Comparison of ENCODE assay signal across 24 mouse cellular contexts in genomic region chr2:142559946-142560345, GRCm38 (mm10).
DNase-seq lines count a peak whose midpoint lies in the region; ATAC-seq lines count a peak whose summit lies in the region.
"Had no signal": no experiment of that assay in that cellular context is flagged by ENCODE, and none has a peak within 500 bp of the region (broad histone marks: within the 10 kb centered on the region; RNA-seq: fewer than 3 reads in every experiment).

No protein-coding gene starts in this region.

- no peak overlapping the region for H3K4me2 ChIP-seq in forebrain, embryonic 15.5 days (replicated peaks)
- H3K4me2 ChIP-seq in forebrain, embryonic 11.5 days (ENCODE audit: low read depth, low read length, severe bottlenecking) = no peak overlapping the region
- H3K4me2 ChIP-seq in midbrain, embryonic 12.5 days (replicated peaks) = no peak overlapping the region
- no peak overlapping the region for H3K4me2 ChIP-seq in midbrain, embryonic 14.5 days (ENCODE audit: low read length)
- H3K4me2 ChIP-seq in forebrain, embryonic 16.5 days (ENCODE audit: low read length) = no peak overlapping the region
- no peak overlapping the region for H3K4me2 ChIP-seq in neural tube, embryonic 13.5 days
- H3K4me2 ChIP-seq: embryonic facial prominence, embryonic 15.5 days; heart, embryonic 11.5 days; intestine, embryonic 15.5 days; limb, embryonic 15.5 days; liver, embryonic 15.5 days; lung, embryonic 15.5 days had no signal

- ATAC-seq in forebrain, embryonic 15.5 days (replicated peaks) = peak; percentile 32; the same call in 1 of the 2 replicates
- no peak for ATAC-seq in forebrain, embryonic 11.5 days (replicated peaks; ENCODE audit: low FRiP score)
- no peak for ATAC-seq in midbrain, embryonic 12.5 days (ENCODE audit: low FRiP score, low read depth)
- no peak for ATAC-seq in midbrain, embryonic 14.5 days (ENCODE audit: low FRiP score, low TSS enrichment)
- peak; percentile 41; the same call in 1 of the 2 replicates for ATAC-seq in forebrain, embryonic 16.5 days
- 0 out of 2 replicates have a peak, but pooled peaks have one; percentile 62 for ATAC-seq in neural tube, embryonic 13.5 days (ENCODE audit: low read depth)

- no peaks in the 10 kb centered on the region for H3K9me3 ChIP-seq in forebrain, embryonic 15.5 days
- H3K9me3 ChIP-seq in forebrain, embryonic 11.5 days (ENCODE audit: control insufficient read depth, low read length) = no peaks in the 10 kb centered on the region
- H3K9me3 ChIP-seq in midbrain, embryonic 12.5 days = no peaks in the 10 kb centered on the region
- H3K9me3 ChIP-seq in midbrain, embryonic 14.5 days (ENCODE audit: control insufficient read depth, low read length) = no peaks in the 10 kb centered on the region
- H3K9me3 ChIP-seq in forebrain, embryonic 16.5 days (ENCODE audit: control insufficient read depth, low read length) = no peaks in the 10 kb centered on the region
- no peaks in the 10 kb centered on the region for H3K9me3 ChIP-seq in neural tube, embryonic 13.5 days
- H3K9me3 ChIP-seq: embryonic facial prominence, embryonic 15.5 days; intestine, embryonic 15.5 days; limb, embryonic 15.5 days; liver, embryonic 15.5 days; lung, embryonic 15.5 days had no signal

- no peak overlapping the region for H3K9ac ChIP-seq in forebrain, embryonic 15.5 days (replicated peaks)
- H3K9ac ChIP-seq in forebrain, embryonic 11.5 days (ENCODE audit: low read length) = no peak overlapping the region
- H3K9ac ChIP-seq in midbrain, embryonic 12.5 days (replicated peaks) = no peak overlapping the region
- H3K9ac ChIP-seq in midbrain, embryonic 14.5 days (replicated peaks; ENCODE audit: low read length) = no peak overlapping the region
- no peak overlapping the region for H3K9ac ChIP-seq in forebrain, embryonic 16.5 days (replicated peaks; ENCODE audit: low read depth, low read length)
- H3K9ac ChIP-seq in neural tube, embryonic 13.5 days = no peak overlapping the region
- H3K9ac ChIP-seq: embryonic facial prominence, embryonic 15.5 days; intestine, embryonic 15.5 days; limb, embryonic 15.5 days; liver, embryonic 15.5 days; lung, embryonic 15.5 days had no signal

- H3K4me1 ChIP-seq in forebrain, embryonic 15.5 days = peaks cover 9% of the 10 kb centered on the region
- no peaks in the 10 kb centered on the region for H3K4me1 ChIP-seq in forebrain, embryonic 11.5 days (replicated peaks; ENCODE audit: control insufficient read depth, insufficient read depth, low read length)
- H3K4me1 ChIP-seq in midbrain, embryonic 12.5 days = peaks cover 11% of the 10 kb centered on the region
- H3K4me1 ChIP-seq in midbrain, embryonic 14.5 days (ENCODE audit: control insufficient read depth, insufficient read depth, low read length) = 0 out of 2 replicates have a peak, but pooled peaks cover 3% of the 10 kb centered on the region
- H3K4me1 ChIP-seq in forebrain, embryonic 16.5 days (replicated peaks; ENCODE audit: control insufficient read depth, insufficient read depth, low read length) = peaks cover 12% of the 10 kb centered on the region
- H3K4me1 ChIP-seq in neural tube, embryonic 13.5 days (replicated peaks) = peaks cover 14% of the 10 kb centered on the region
- H3K4me1 ChIP-seq: embryonic facial prominence, embryonic 15.5 days; intestine, embryonic 15.5 days; limb, embryonic 15.5 days; liver, embryonic 15.5 days; lung, embryonic 15.5 days; megakaryocyte, embryonic 14.5 days had no signal

- H3K27me3 ChIP-seq in forebrain, embryonic 15.5 days = no peaks in the 10 kb centered on the region
- no peaks in the 10 kb centered on the region for H3K27me3 ChIP-seq in forebrain, embryonic 11.5 days (ENCODE audit: control insufficient read depth, insufficient read depth, low read length)
- 0 out of 2 replicates have a peak, but pooled peaks cover 2% of the 10 kb centered on the region for H3K27me3 ChIP-seq in midbrain, embryonic 12.5 days
- no peaks in the 10 kb centered on the region for H3K27me3 ChIP-seq in midbrain, embryonic 14.5 days (ENCODE audit: control insufficient read depth, insufficient read depth, low read length)
- H3K27me3 ChIP-seq in forebrain, embryonic 16.5 days (replicated peaks; ENCODE audit: control insufficient read depth, insufficient read depth, low read length) = no peaks in the 10 kb centered on the region
- H3K27me3 ChIP-seq in neural tube, embryonic 13.5 days = no peaks in the 10 kb centered on the region
- H3K27me3 ChIP-seq: embryonic facial prominence, embryonic 15.5 days; intestine, embryonic 15.5 days; limb, embryonic 15.5 days; liver, embryonic 15.5 days; lung, embryonic 15.5 days; megakaryocyte, embryonic 14.5 days had no signal

- peak overlapping the region; percentile 77 for H3K27ac ChIP-seq in forebrain, embryonic 15.5 days (replicated peaks)
- no peak overlapping the region for H3K27ac ChIP-seq in forebrain, embryonic 11.5 days (ENCODE audit: low read depth, low read length)
- peak overlapping the region; percentile 64 for H3K27ac ChIP-seq in midbrain, embryonic 12.5 days (replicated peaks)
- no peak overlapping the region for H3K27ac ChIP-seq in midbrain, embryonic 14.5 days (replicated peaks; ENCODE audit: low read depth, low read length)
- H3K27ac ChIP-seq in forebrain, embryonic 16.5 days (ENCODE audit: low read length) = peak overlapping the region; percentile 85
- H3K27ac ChIP-seq in neural tube, embryonic 13.5 days (replicated peaks) = peak overlapping the region; percentile 38; the same call in 1 of the 2 replicates
- H3K27ac ChIP-seq: embryonic facial prominence, embryonic 15.5 days; intestine, embryonic 15.5 days; limb, embryonic 15.5 days; liver, embryonic 15.5 days; lung, embryonic 15.5 days had no signal

- H3K4me3 ChIP-seq in forebrain, embryonic 15.5 days = no peak overlapping the region
- no peak overlapping the region for H3K4me3 ChIP-seq in forebrain, embryonic 11.5 days (ENCODE audit: low read depth, low read length)
- no peak overlapping the region for H3K4me3 ChIP-seq in midbrain, embryonic 12.5 days
- no peak overlapping the region for H3K4me3 ChIP-seq in midbrain, embryonic 14.5 days (replicated peaks; ENCODE audit: low read depth, low read length)
- H3K4me3 ChIP-seq in forebrain, embryonic 16.5 days (replicated peaks; ENCODE audit: low read length) = no peak overlapping the region
- no peak overlapping the region for H3K4me3 ChIP-seq in neural tube, embryonic 13.5 days
- H3K4me3 ChIP-seq: embryonic facial prominence, embryonic 15.5 days; intestine, embryonic 15.5 days; limb, embryonic 15.5 days; liver, embryonic 15.5 days; lung, embryonic 15.5 days; megakaryocyte, embryonic 14.5 days; myocyte had no signal

- no peaks in the 10 kb centered on the region for H3K36me3 ChIP-seq in forebrain, embryonic 15.5 days
- no peaks in the 10 kb centered on the region for H3K36me3 ChIP-seq in forebrain, embryonic 11.5 days (ENCODE audit: control insufficient read depth, insufficient read depth, low read length)
- no peaks in the 10 kb centered on the region for H3K36me3 ChIP-seq in midbrain, embryonic 12.5 days
- H3K36me3 ChIP-seq in midbrain, embryonic 14.5 days (ENCODE audit: control insufficient read depth, insufficient read depth, low read length) = no peaks in the 10 kb centered on the region
- H3K36me3 ChIP-seq in forebrain, embryonic 16.5 days (ENCODE audit: control insufficient read depth, insufficient read depth) = no peaks in the 10 kb centered on the region
- no peaks in the 10 kb centered on the region for H3K36me3 ChIP-seq in neural tube, embryonic 13.5 days
- H3K36me3 ChIP-seq: embryonic facial prominence, embryonic 15.5 days; intestine, embryonic 15.5 days; limb, embryonic 15.5 days; liver, embryonic 15.5 days; lung, embryonic 15.5 days had no signal

- no peak for DNase-seq in forebrain, embryonic 11.5 days (ENCODE audit: low spot score)
- no peak for DNase-seq in midbrain, embryonic 14.5 days
- DNase-seq in testis, postnatal 14 days (ENCODE audit: low spot score) = no peak
- DNase-seq: adrenal gland, postnatal 36 days; cerebellum, adult 11-12 months; cerebellum, postnatal 10 days; gastrocnemius, postnatal 10 days; kidney, adult 8-10 months; kidney, postnatal 10 days; left cerebral cortex, postnatal 4 days; lung, postnatal 36 days; thymus, postnatal 25 days had no signal

Comparison
In these comparisons a context has a peak if more than half of its experiments do, and no peak if none do; other contexts are left out.
1. ATAC-seq: peak in forebrain, embryonic 15.5 days (single experiment), forebrain, embryonic 16.5 days (single experiment) and neural tube, embryonic 13.5 days (single experiment); none in forebrain, embryonic 11.5 days (single experiment), midbrain, embryonic 12.5 days (single experiment) and midbrain, embryonic 14.5 days (single experiment).
2. H3K27ac ChIP-seq: peak in forebrain, embryonic 15.5 days (single experiment), midbrain, embryonic 12.5 days (single experiment), forebrain, embryonic 16.5 days (single experiment) and neural tube, embryonic 13.5 days (single experiment); none in forebrain, embryonic 11.5 days (single experiment) and midbrain, embryonic 14.5 days (single experiment).